Comparison of ENCODE assay signal across 16 mouse cellular contexts in the genomic region with DNA sequence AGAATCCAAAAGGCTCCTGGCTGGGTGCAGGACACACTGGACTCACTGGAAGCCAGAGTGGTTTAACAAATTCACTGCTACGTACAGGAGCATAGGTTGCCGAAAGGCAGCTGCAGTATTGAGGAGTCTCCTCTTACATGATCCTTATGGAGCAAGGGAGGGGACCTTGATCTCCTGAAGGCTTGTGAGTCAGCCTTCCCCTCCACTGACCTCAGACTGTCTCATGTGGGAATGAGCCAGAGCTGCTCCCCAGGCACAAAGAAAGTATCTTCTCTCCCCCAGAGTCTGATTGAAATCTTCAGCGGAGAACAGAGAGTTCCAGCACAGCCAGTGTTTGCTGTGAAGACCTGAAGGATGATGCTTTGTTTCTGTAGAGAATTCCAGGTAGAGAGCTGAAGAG. TPM values are rescaled to one million over a fixed set of nuclear protein-coding genes. Genes with fewer than 3 reads are reported as not detected.
DNase-seq lines count a peak whose midpoint lies in the region.
"Had no signal": no experiment of that assay in that cellular context is flagged by ENCODE, and none has a peak within 500 bp of the region (broad histone marks: within the 10 kb centered on the region; RNA-seq: fewer than 3 reads in every experiment).

No protein-coding gene starts in this region.

- peak; percentile 64 for DNase-seq in adrenal gland, adult 2 months
- no peak for DNase-seq in adrenal gland, postnatal 4 days (ENCODE audit: low spot score in 2 of 2)
- DNase-seq in adrenal gland, adult 8-10 months = peak; percentile 31
- DNase-seq in adrenal gland, postnatal 25 days = peak; percentile 22
- peak; percentile 48 for DNase-seq in testis, postnatal 14 days (ENCODE audit: low spot score)
- DNase-seq in kidney, postnatal 36 days = no peak
- DNase-seq in retina, embryonic 14.5 days (ENCODE audit: low spot score) = no peak
- DNase-seq: cerebellum, adult 11-12 months; cerebellum, adult 8-10 months; cerebellum, postnatal 10 days; cerebellum, postnatal 36 days; embryo, embryonic 11 days; gastrocnemius, postnatal 25 days; heart, adult 18-20 months; heart, postnatal 10 days; heart, postnatal 36 days had no signal

RNA-seq across cellular contexts. Expression of gene B230219D22Rik, which starts 9.3 kb away (rescaled TPM):
- 10 to 100 TPM; 51.3 to 61.4 TPM for total RNA-seq in adrenal gland, adult 2 months (2021)
- polyA plus RNA-seq in adrenal gland, adult 2 months (2012; rRNA removed) = 16.5 and 19.5 TPM in 2 replicates
- total RNA-seq in adrenal gland, postnatal 4 days (2021) = 10 to 100 TPM; 64.5 to 66.0 TPM
- 10 to 100 TPM; 60.0 to 63.6 (median 61.4) TPM for total RNA-seq in adrenal gland, adult 8-10 months (2022)
- total RNA-seq in adrenal gland, postnatal 25 days (2021) = 59.9 and 65.1 TPM in 2 replicates

RNA-seq across cellular contexts. Expression of gene Txndc15, which starts 30.9 kb away (rescaled TPM):
- 10 to 100 TPM; 53.5 to 81.2 TPM for total RNA-seq in adrenal gland, adult 2 months (2021)
- polyA plus RNA-seq in adrenal gland, adult 2 months (2012; rRNA removed) = 72.3 and 73.9 TPM in 2 replicates
- total RNA-seq in adrenal gland, postnatal 4 days (2021) = 10 to 100 TPM; 53.9 to 54.3 TPM
- total RNA-seq in adrenal gland, adult 8-10 months (2022) = 10 to 100 TPM; 77.7 to 92.8 (median 82.7) TPM
- total RNA-seq in adrenal gland, postnatal 25 days (2021) = 58.1 and 65.7 TPM in 2 replicates

RNA-seq across cellular contexts. Expression of gene Pcbd2, which starts 43.6 kb away (rescaled TPM):
- total RNA-seq in adrenal gland, adult 2 months (2021) = 10 to 100 TPM; 73.8 to 81.6 TPM
- 16.0 and 16.1 TPM in 2 replicates for polyA plus RNA-seq in adrenal gland, adult 2 months (2012; rRNA removed)
- 10 to 100 TPM; 55.0 to 56.2 TPM for total RNA-seq in adrenal gland, postnatal 4 days (2021)
- 10 to 100 TPM; 69.2 to 80.6 (median 74.7) TPM for total RNA-seq in adrenal gland, adult 8-10 months (2022)
- 62.0 and 83.2 TPM in 2 replicates for total RNA-seq in adrenal gland, postnatal 25 days (2021)

RNA-seq across cellular contexts. Expression of gene Ddx46, which starts 48.8 kb away (rescaled TPM):
- total RNA-seq in adrenal gland, adult 2 months (2021) = 10 to 100 TPM; 33.6 to 40.4 TPM
- 6.8 and 9.1 TPM in 2 replicates for polyA plus RNA-seq in adrenal gland, adult 2 months (2012; rRNA removed)
- 10 to 100 TPM; 57.1 to 57.2 TPM for total RNA-seq in adrenal gland, postnatal 4 days (2021)
- 10 to 100 TPM; 29.1 to 58.6 (median 48.5) TPM for total RNA-seq in adrenal gland, adult 8-10 months (2022)
- 39.2 and 48.2 TPM in 2 replicates for total RNA-seq in adrenal gland, postnatal 25 days (2021)

Comparison
In these comparisons a context has a peak if more than half of its experiments do, and no peak if none do; other contexts are left out.
1. DNase-seq: peak in adrenal gland, adult 2 months (single experiment), adrenal gland, adult 8-10 months (single experiment), adrenal gland, postnatal 25 days (single experiment) and testis, postnatal 14 days (single experiment); none in adrenal gland, postnatal 4 days (0 of 2), kidney, postnatal 36 days (0 of 2) and retina, embryonic 14.5 days (single experiment).